Mouse (Mus musculus) midbrain, embryonic 15.5 days (tissue): ENCODE measurements around the gene Nlrp9b. TPM values are rescaled to one million over a fixed set of nuclear protein-coding genes. Genes with fewer than 3 reads are reported as not detected.

ENCODE experiments used
- polyA plus RNA-seq: library from polyadenylated mRNA; unstranded; fragments of >200 nt; fragmentation: Nextera tagmentation; extraction: Ambion mirVana; gene quantifications from 2 replicates; pipeline ENCODE4 v1.2.1, GENCODE M21; 2015

The Nlrp9b gene
- polyA plus RNA-seq, 1 experiment from 2014 or later = not detected

Other genes starting within 250 kb of the Nlrp9b start
- 56.3 and 60.8 TPM in 2 replicates for gene Nectin2, start 241.0 kb upstream of the Nlrp9b start, polyA plus RNA-seq
- gene Bcam, start 220.4 kb upstream of the Nlrp9b start, polyA plus RNA-seq = 12.4 and 13.8 TPM in 2 replicates
- gene Cblc, start 194.7 kb upstream of the Nlrp9b start, polyA plus RNA-seq = 0.40 and 0.57 TPM in 2 replicates
- gene Bcl3, start 168.7 kb upstream of the Nlrp9b start, polyA plus RNA-seq = 0.89 and 1.7 TPM in 2 replicates
- 15.2 and 15.4 TPM in 2 replicates for gene Gm19345, start 139.5 kb upstream of the Nlrp9b start, polyA plus RNA-seq
- gene Ceacam16, start 130.2 kb upstream of the Nlrp9b start, polyA plus RNA-seq = 1.1 and 1.2 TPM in 2 replicates
- gene Ceacam19, start 103.5 kb upstream of the Nlrp9b start, polyA plus RNA-seq = not detected in 2 replicates
- 11.5 and 12.6 TPM in 2 replicates for gene Pvr, start 70.3 kb upstream of the Nlrp9b start, polyA plus RNA-seq
- not detected in 2 replicates for gene Igsf23, start 40.7 kb upstream of the Nlrp9b start, polyA plus RNA-seq
- gene Ceacam20, start 26.1 kb upstream of the Nlrp9b start, polyA plus RNA-seq = not detected in 2 replicates
- gene Vmn1r91, start 108.2 kb downstream of the Nlrp9b start, polyA plus RNA-seq = not detected in 2 replicates
- not detected in 2 replicates for gene Gm16442, start 131.1 kb downstream of the Nlrp9b start, polyA plus RNA-seq
- not detected in 2 replicates for gene Vmn1r93, start 147.6 kb downstream of the Nlrp9b start, polyA plus RNA-seq
- not detected in 2 replicates for gene Vmn1r94, start 176.9 kb downstream of the Nlrp9b start, polyA plus RNA-seq
- gene Vmn1r95, start 202.2 kb downstream of the Nlrp9b start, polyA plus RNA-seq = not detected in 2 replicates
- not detected in 2 replicates for gene Gm6164, start 214.1 kb downstream of the Nlrp9b start, polyA plus RNA-seq
- not detected in 2 replicates for gene Gm4498, start 242.4 kb downstream of the Nlrp9b start, polyA plus RNA-seq